Mouse (Mus musculus): ENCODE measurements around the gene Agpat3.

Agpat3 gene

GRCm38 (mm10) chr10:78351887-78352665, at the start of gene Agpat3:
Agpat3 (minus strand) TSS chr10:78352489.
- peak; percentile 73 for DNase-seq

- no peak for DNase-seq
Measured at GRCm38 (mm10) chr10:78401127-78401526, 48.8 kb upstream of the Agpat3 start.

GRCm38 (mm10) chr10:78399090-78399657, 46.9 kb upstream of the Agpat3 start:
- DNase-seq, result peak; percentile 44

GRCm38 (mm10) chr10:78396625-78396885, 44.3 kb upstream of the Agpat3 start:
- DNase-seq, result no peak

- peak; percentile 96 for DNase-seq
Measured at GRCm38 (mm10) chr10:78395819-78396624, 43.7 kb upstream of the Agpat3 start.

GRCm38 (mm10) chr10:78395377-78395776, 43.1 kb upstream of the Agpat3 start:
- no peak for DNase-seq

- DNase-seq, result peak; percentile 88
Measured at GRCm38 (mm10) chr10:78392072-78392471, 39.8 kb upstream of the Agpat3 start.

- DNase-seq, result no peak
Measured at GRCm38 (mm10) chr10:78390982-78391470, 38.7 kb upstream of the Agpat3 start.

GRCm38 (mm10) chr10:78388216-78388980, 36.1 kb upstream of the Agpat3 start:
- no peak for DNase-seq

GRCm38 (mm10) chr10:78385520-78385919, 33.2 kb upstream of the Agpat3 start:
- DNase-seq, result no peak

GRCm38 (mm10) chr10:78383567-78383966, 31.3 kb upstream of the Agpat3 start:
- DNase-seq, result no peak

GRCm38 (mm10) chr10:78378516-78378915, 26.2 kb upstream of the Agpat3 start:
- no peak for DNase-seq

GRCm38 (mm10) chr10:78372681-78373668, 20.7 kb upstream of the Agpat3 start:
- DNase-seq, result no peak

- no peak for DNase-seq
Measured at GRCm38 (mm10) chr10:78371746-78372145, 19.5 kb upstream of the Agpat3 start.

GRCm38 (mm10) chr10:78367586-78367985, 15.3 kb upstream of the Agpat3 start:
- DNase-seq, result no peak

- no peak for DNase-seq
Measured at GRCm38 (mm10) chr10:78366851-78367312, 14.6 kb upstream of the Agpat3 start.

GRCm38 (mm10) chr10:78366195-78366834, 14.0 kb upstream of the Agpat3 start:
- no peak for DNase-seq

- no peak for DNase-seq
Measured at GRCm38 (mm10) chr10:78365555-78365954, 13.3 kb upstream of the Agpat3 start.

GRCm38 (mm10) chr10:78364106-78364505, 11.8 kb upstream of the Agpat3 start:
- DNase-seq, result no peak

GRCm38 (mm10) chr10:78363366-78363765, 11.1 kb upstream of the Agpat3 start:
- DNase-seq, result no peak

GRCm38 (mm10) chr10:78361951-78362350, 9.7 kb upstream of the Agpat3 start:
- DNase-seq, result no peak

Data from kidney, adult 18-20 months (tissue).